Mouse (Mus musculus) olfactory bulb, adult 2 months (tissue): ENCODE measurements at regions not wholly inside any gene's neighbourhood (a gene's known extent, or its start where the extent isn't known, plus 50 kb on each side); places are given as distances from the start of the nearest gene placed in this dataset.

Source experiments
- H3K27ac ChIP-seq: fragments of 200-500 bp; 2 replicates; pipeline ENCODE4 v1.5.1; 2012; ENCODE audit warnings: low read depth, low read length; ENCODE audit not compliant: insufficient read depth
- H3K4me1 ChIP-seq: fragments of 200-500 bp; 2 replicates; pipeline ENCODE4 v1.6.1; 2012; ENCODE audit warnings: low read length; ENCODE audit not compliant: control insufficient read depth, insufficient read depth
- H3K4me3 ChIP-seq: fragments of 200-500 bp; 2 replicates; pipeline ENCODE4 v1.5.1; 2012; ENCODE audit warnings: mild to moderate bottlenecking, low read depth, low read length, moderate library complexity; ENCODE audit not compliant: insufficient read depth
- CTCF ChIP-seq: fragments of 200-500 bp; IDR thresholded peaks from 2 replicates; pipeline ENCODE4 v1.5.1; 2012; ENCODE audit warnings: low read depth, mild to moderate bottlenecking, low read length, moderate library complexity; ENCODE audit not compliant: insufficient read depth
- POLR2A ChIP-seq: fragments of 200-500 bp; IDR thresholded peaks from 2 replicates; pipeline ENCODE4 v1.6.1; 2012; ENCODE audit warnings: mild to moderate bottlenecking, low read depth, low read length, moderate library complexity; ENCODE audit not compliant: insufficient read depth
- WGBS: fragments of 180-500 bp; shearing (Covaris S2); methylation state at CpG from one replicate; pipeline ENCODE4 v1.1.7; 2018; 5-methylcytosine and 5-hydroxymethylcytosine counted together

GRCm38 (mm10) chr6:31058299-31058698 is 99.4 kb upstream of the Klf14 start:
- TF ChIP-seq CTCF = no peak
- TF ChIP-seq POLR2A = no peak
- no peak overlapping the region for H3K4me3 ChIP-seq
- 68% methylated on average over 1 of the region's 1 CpGs for WGBS
- peaks cover 5% of the 10 kb centered on the region; the same call in 1 of the 2 replicates for H3K4me1 ChIP-seq
- H3K27ac ChIP-seq = no peak overlapping the region

GRCm38 (mm10) chr6:31058961-31059360 is 100.1 kb upstream of the Klf14 start:
- TF ChIP-seq POLR2A (no peak), CTCF (no peak)
- Histone ChIP-seq H3K4me3 (no peak overlapping the region), H3K27ac (no peak overlapping the region), H3K4me1 (peaks cover 5% of the 10 kb centered on the region; the same call in 1 of the 2 replicates)
- WGBS = 71% methylated on average over 3 of the region's 3 CpGs

GRCm38 (mm10) chr6:31061813-31062212 is 102.9 kb upstream of the Klf14 start:
- Histone ChIP-seq H3K27ac (no peak overlapping the region), H3K4me1 (peaks cover 10% of the 10 kb centered on the region; the same call in 1 of the 2 replicates), H3K4me3 (no peak overlapping the region)
- TF ChIP-seq POLR2A (no peak), CTCF (no peak)
- WGBS = 61% methylated on average over 4 of the region's 4 CpGs

- 75% methylated on average over 9 of the region's 9 CpGs for WGBS
- no peak for TF ChIP-seq CTCF
- no peak overlapping the region for H3K27ac ChIP-seq
Measured at GRCm38 (mm10) chr6:31065419-31065818, 106.5 kb upstream of the Klf14 start.

GRCm38 (mm10) chr6:31066861-31067260 is 108.0 kb upstream of the Klf14 start:
- TF ChIP-seq CTCF = no peak
- no peak for TF ChIP-seq POLR2A
- WGBS = 87% methylated on average over 5 of the region's 5 CpGs
- H3K4me3 ChIP-seq = no peak overlapping the region
- no peak overlapping the region for H3K27ac ChIP-seq
- peaks cover 16% of the 10 kb centered on the region for H3K4me1 ChIP-seq

More at GRCm38 (mm10) chr6:31065419-31065818, 106.5 kb upstream of the Klf14 start:
- peaks cover 7% of the 10 kb centered on the region for H3K4me1 ChIP-seq
- no peak overlapping the region for H3K4me3 ChIP-seq

- Histone ChIP-seq H3K27ac (no peak overlapping the region), H3K4me3 (no peak overlapping the region), H3K4me1 (peaks cover 19% of the 10 kb centered on the region)
- 89% methylated on average over 7 of the region's 7 CpGs for WGBS
- TF ChIP-seq POLR2A = no peak
- no peak for TF ChIP-seq CTCF
Measured at GRCm38 (mm10) chr6:31067453-31067852, 108.6 kb upstream of the Klf14 start.

- H3K27ac ChIP-seq = no peak overlapping the region
- 86% methylated on average over 13 of the region's 13 CpGs for WGBS
Measured at GRCm38 (mm10) chr6:31069243-31069642, 110.4 kb upstream of the Klf14 start.

GRCm38 (mm10) chr6:31070537-31070936 is 111.7 kb upstream of the Klf14 start:
- 43% methylated on average over 6 of the region's 6 CpGs for WGBS
- TF ChIP-seq CTCF = no peak
- no peak for TF ChIP-seq POLR2A
- peak overlapping the region; percentile 16; the same call in 1 of the 2 replicates for H3K27ac ChIP-seq

More at GRCm38 (mm10) chr6:31069243-31069642, 110.4 kb upstream of the Klf14 start:
- peaks cover 23% of the 10 kb centered on the region for H3K4me1 ChIP-seq
- H3K4me3 ChIP-seq = no peak overlapping the region
- TF ChIP-seq POLR2A (no peak), CTCF (no peak)

GRCm38 (mm10) chr6:31070966-31071365 is 112.1 kb upstream of the Klf14 start:
- WGBS = 69% methylated on average over 9 of the region's 9 CpGs
- no peak overlapping the region for H3K4me3 ChIP-seq
- no peak overlapping the region for H3K27ac ChIP-seq
- peaks cover 25% of the 10 kb centered on the region for H3K4me1 ChIP-seq
- TF ChIP-seq CTCF (no peak), POLR2A (no peak)

More at GRCm38 (mm10) chr6:31070537-31070936, 111.7 kb upstream of the Klf14 start:
- Histone ChIP-seq H3K4me3 (no peak overlapping the region), H3K4me1 (peaks cover 22% of the 10 kb centered on the region)

GRCm38 (mm10) chr6:31072072-31072471 is 113.2 kb upstream of the Klf14 start:
- TF ChIP-seq POLR2A = no peak
- no peak for TF ChIP-seq CTCF
- Histone ChIP-seq H3K27ac (no peak overlapping the region), H3K4me1 (peaks cover 33% of the 10 kb centered on the region), H3K4me3 (no peak overlapping the region)
- 88% methylated on average over 7 of the region's 7 CpGs for WGBS
